Mouse (Mus musculus): Measurements from ENCODE around the gene Olfr875. TPM values are rescaled to one million over a fixed set of nuclear protein-coding genes. Genes with fewer than 3 reads are reported as not detected.

Olfr875 gene
- total RNA-seq (2017), result not detected in 2 replicates

- ATAC-seq (replicated peaks in 1 of 2; ENCODE audit: insufficient read depth in 1 of 2, low FRiP score in 2 of 2, low TSS enrichment in 1 of 2, low read depth in 1 of 2, poor library complexity in 2 of 2, severe bottlenecking in 2 of 2), result no peak
Measured at GRCm38 (mm10) chr9:37771759-37772158, at the start of gene Olfr875. TSS of gene Olfr875 (plus strand) at chr9:37771857.

GRCm38 (mm10) chr9:37734310-37734709 lies 37.3 kb upstream of the Olfr875 start:
- ATAC-seq (replicated peaks in 1 of 2; ENCODE audit: insufficient read depth in 1 of 2, low FRiP score in 2 of 2, low TSS enrichment in 1 of 2, low read depth in 1 of 2, poor library complexity in 2 of 2, severe bottlenecking in 2 of 2), result no peak

DNA sequence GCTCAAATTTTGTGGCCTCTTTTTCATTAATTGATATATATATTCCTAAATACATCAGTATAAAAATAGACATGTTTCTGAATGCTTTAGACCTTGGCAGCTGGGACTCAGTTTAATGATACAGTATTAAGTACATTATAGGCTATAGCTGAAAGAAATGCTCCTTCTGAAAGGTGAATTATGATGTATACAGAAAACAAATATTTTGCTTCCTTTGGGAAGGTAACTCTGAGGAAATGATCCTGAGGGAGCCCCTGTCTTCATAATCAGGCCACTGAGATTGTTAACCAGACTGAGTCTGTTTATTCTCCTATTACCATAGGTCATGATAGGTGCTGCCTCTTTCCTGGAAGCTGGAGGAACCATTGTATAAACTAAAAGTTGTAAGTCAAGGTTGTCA lies 26.9 kb upstream of the Olfr875 start, which contains the start of gene Olfr874:
TSS of gene Olfr874 (plus strand) at position 301 of the 400 bp plus-strand sequence.
- ATAC-seq (replicated peaks in 1 of 2; ENCODE audit: insufficient read depth in 1 of 2, low FRiP score in 2 of 2, low TSS enrichment in 1 of 2, low read depth in 1 of 2, poor library complexity in 2 of 2, severe bottlenecking in 2 of 2), result no peak

GRCm38 (mm10) chr9:37750319-37751075 lies 21.2 kb upstream of the Olfr875 start:
- ATAC-seq (replicated peaks in 1 of 2; ENCODE audit: insufficient read depth in 1 of 2, low FRiP score in 2 of 2, low TSS enrichment in 1 of 2, low read depth in 1 of 2, poor library complexity in 2 of 2, severe bottlenecking in 2 of 2), result no peak

DNA sequence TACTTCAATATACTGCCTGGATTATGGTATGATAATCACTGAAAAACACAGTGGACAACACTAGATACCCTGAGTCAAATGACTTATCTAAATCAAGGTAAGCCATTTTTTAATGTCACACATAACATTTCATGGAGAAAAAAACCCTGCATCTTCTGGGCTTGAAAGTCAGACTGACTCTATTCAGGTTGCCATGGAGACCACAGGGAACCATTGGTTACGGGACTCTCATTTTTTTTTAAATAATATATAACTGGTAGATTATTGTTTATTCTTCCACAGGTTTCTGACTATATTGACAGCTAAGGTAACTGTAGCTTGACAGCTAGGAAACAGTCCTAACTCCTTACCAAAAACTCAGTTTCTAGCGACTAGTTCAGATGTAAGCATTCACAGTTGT lies 20.2 kb upstream of the Olfr875 start:
- ATAC-seq (replicated peaks in 1 of 2; ENCODE audit: insufficient read depth in 1 of 2, low FRiP score in 2 of 2, low TSS enrichment in 1 of 2, low read depth in 1 of 2, poor library complexity in 2 of 2, severe bottlenecking in 2 of 2), result no peak

DNA sequence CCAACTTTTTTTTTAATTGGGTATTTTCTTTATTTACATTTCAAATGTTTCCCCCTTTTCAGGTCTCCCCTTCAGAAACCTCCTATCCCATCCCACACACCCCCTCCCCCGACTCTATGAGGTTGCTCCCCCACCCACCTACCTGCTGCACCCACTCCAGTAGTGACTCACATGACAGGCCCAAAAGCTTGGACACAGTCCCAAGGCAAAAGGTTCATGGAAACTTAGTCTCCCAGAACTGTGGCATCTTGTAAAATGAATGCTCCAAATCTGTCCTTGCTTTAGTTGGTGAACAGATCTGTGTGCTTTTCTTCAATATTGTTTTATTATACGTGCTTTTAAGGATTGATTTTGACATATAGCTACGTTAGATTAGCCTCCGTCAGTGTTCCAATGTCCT lies 19.7 kb upstream of the Olfr875 start:
- ATAC-seq (replicated peaks in 1 of 2; ENCODE audit: insufficient read depth in 1 of 2, low FRiP score in 2 of 2, low TSS enrichment in 1 of 2, low read depth in 1 of 2, poor library complexity in 2 of 2, severe bottlenecking in 2 of 2), result no peak

DNA sequence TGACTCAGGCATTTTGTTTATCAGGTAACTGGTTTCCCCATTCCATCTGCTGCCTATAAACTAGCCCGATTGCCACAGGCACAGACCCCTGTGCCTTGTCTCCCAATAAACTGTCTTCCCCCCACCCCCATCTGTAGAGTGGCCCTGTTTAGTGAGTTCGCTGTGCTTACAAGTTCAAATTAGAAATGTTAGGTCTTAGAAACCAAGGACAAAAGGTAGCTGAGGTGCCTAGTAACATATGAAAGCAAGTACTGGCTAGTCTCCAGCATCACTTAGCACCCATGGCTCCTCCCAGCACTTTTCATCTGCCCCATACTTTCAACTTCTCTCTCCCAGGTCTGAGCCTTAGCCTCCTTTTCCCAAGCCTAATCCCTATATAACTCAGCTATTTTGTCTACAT lies 9.9 kb upstream of the Olfr875 start:
- no peak for ATAC-seq (replicated peaks in 1 of 2; ENCODE audit: insufficient read depth in 1 of 2, low FRiP score in 2 of 2, low TSS enrichment in 1 of 2, low read depth in 1 of 2, poor library complexity in 2 of 2, severe bottlenecking in 2 of 2)

DNA sequence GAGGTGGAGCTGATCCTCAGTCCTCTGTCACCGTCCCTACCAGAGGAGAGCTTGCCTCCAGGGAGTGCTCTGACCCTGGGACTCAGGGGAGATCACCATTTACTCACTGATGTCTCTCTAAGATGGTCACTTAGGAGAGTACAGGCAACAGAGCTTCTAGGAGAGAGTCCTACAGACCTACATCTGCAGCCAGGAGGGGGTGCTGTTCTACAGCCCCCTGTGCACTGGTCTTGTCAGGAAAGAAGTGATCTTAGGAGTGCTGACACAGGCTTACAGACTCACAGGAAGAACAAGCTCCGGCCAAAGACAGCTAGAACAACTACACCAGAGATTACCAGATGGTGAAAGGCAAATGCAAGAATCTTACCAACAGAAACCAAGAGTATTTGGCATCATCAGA lies 9.1 kb upstream of the Olfr875 start:
- peak; percentile 53 to 58; a peak in 2 of 4 replicates for ATAC-seq (replicated peaks in 1 of 2; ENCODE audit: insufficient read depth in 1 of 2, low FRiP score in 2 of 2, low TSS enrichment in 1 of 2, low read depth in 1 of 2, poor library complexity in 2 of 2, severe bottlenecking in 2 of 2)

GRCm38 (mm10) chr9:37770661-37771060 lies 996 bp upstream of the Olfr875 start:
- ATAC-seq (replicated peaks in 1 of 2; ENCODE audit: insufficient read depth in 1 of 2, low FRiP score in 2 of 2, low TSS enrichment in 1 of 2, low read depth in 1 of 2, poor library complexity in 2 of 2, severe bottlenecking in 2 of 2), result no peak

- peak in 1 of 2 experiments; percentile 42; a peak in 1 of 4 replicates for ATAC-seq (replicated peaks in 1 of 2; ENCODE audit: insufficient read depth in 1 of 2, low FRiP score in 2 of 2, low TSS enrichment in 1 of 2, low read depth in 1 of 2, poor library complexity in 2 of 2, severe bottlenecking in 2 of 2)
Measured at GRCm38 (mm10) chr9:37782766-37783260, 11.2 kb downstream of the Olfr875 start.

DNA sequence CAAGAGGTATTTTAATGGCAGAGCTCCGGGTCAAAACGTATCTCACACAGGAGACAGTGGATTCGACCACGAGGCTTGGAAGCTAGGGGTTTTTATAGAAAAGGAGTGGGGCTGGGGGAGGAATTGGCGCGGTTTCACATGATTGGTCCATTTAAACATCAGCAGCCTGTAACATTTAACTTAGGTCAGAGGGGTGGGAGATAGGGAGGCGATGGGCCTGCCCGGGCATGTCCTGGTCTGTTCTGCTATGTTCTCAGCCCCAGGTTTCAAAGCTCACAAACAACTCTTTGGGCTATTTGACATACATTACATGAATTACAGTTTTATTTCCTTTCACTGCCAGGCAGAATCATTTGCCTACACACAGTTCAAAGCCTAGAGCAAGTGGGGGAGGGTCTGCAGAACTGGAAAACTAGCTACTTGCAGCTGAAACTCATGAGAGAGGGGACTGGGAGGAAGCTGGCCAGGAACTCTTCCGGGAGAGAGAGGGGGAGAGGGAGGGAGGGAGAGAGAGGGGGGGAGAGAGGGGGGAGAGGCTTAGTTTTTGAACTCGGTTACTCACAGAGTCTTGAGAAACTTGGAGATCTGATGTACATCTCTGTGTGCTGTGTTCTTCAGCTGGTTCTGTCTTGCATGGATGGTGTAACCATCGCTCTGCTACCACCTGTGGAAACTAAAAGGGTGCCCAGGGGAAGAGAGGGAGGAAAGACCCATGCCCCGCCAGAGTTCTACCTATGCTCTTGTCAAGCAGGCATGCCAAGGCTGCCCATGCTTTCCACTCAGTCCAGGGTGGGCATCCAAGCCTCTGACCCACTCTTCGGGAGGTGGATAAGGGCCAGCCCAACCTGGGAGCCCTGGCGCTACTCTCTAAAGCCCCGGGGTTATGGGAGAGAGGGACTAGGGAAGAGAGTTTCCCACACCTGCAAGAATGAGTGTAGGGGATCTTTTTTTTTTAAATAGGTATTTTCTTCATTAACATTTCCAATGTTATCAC lies 12.0 kb downstream of the Olfr875 start:
- peak in 1 of 2 experiments; percentile 37; a peak in 1 of 4 replicates for ATAC-seq (replicated peaks in 1 of 2; ENCODE audit: insufficient read depth in 1 of 2, low FRiP score in 2 of 2, low TSS enrichment in 1 of 2, low read depth in 1 of 2, poor library complexity in 2 of 2, severe bottlenecking in 2 of 2)

- no peak for ATAC-seq (replicated peaks in 1 of 2; ENCODE audit: insufficient read depth in 1 of 2, low FRiP score in 2 of 2, low TSS enrichment in 1 of 2, low read depth in 1 of 2, poor library complexity in 2 of 2, severe bottlenecking in 2 of 2)
Measured at GRCm38 (mm10) chr9:37786411-37786810, 14.8 kb downstream of the Olfr875 start.

- ATAC-seq (replicated peaks in 1 of 2; ENCODE audit: insufficient read depth in 1 of 2, low FRiP score in 2 of 2, low TSS enrichment in 1 of 2, low read depth in 1 of 2, poor library complexity in 2 of 2, severe bottlenecking in 2 of 2), result no peak
Measured at GRCm38 (mm10) chr9:37802055-37802454, 30.4 kb downstream of the Olfr875 start.

DNA sequence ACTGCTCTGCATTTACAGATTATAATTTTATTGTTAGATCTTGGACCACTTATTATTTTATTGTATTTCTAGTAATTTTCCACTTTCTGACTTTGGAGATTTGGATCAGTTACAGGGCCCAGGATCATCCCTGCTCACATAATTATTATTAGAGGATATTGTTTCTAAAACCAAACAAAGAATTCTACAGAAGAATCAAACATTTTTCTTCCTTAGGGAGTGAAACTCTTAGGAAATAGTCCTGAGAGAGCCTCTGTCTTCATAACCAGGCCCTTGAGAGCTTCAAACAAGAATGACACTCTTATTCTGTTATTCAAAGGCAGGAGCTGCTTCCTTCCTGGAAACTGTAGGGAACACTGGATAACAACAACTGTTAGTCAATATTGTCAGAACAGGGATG lies 31.1 kb downstream of the Olfr875 start, which contains the start of gene Olfr876:
TSS of gene Olfr876 (plus strand) at position 301 of the 400 bp plus-strand sequence.
- ATAC-seq (replicated peaks in 1 of 2; ENCODE audit: insufficient read depth in 1 of 2, low FRiP score in 2 of 2, low TSS enrichment in 1 of 2, low read depth in 1 of 2, poor library complexity in 2 of 2, severe bottlenecking in 2 of 2), result no peak

DNA sequence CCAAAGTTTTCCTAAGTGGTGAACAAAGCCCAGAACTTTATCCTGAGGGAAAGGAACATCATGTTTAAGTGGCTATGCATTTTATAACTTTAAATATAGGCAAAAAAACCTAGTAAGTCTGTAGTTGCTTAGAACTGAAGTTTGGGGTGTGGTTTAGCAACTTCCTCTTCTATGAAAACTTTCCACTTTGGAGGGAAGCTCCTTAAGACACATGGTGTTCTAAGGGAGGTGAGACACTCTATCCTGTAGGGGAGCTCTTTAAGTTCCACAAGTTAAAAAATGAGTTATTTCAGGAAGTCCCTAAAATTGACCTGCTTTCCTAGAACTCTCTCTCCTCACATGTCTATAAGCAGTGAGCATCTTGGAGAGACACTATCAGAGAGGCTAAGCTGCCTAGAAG lies 35.6 kb downstream of the Olfr875 start:
- ATAC-seq (replicated peaks in 1 of 2; ENCODE audit: insufficient read depth in 1 of 2, low FRiP score in 2 of 2, low TSS enrichment in 1 of 2, low read depth in 1 of 2, poor library complexity in 2 of 2, severe bottlenecking in 2 of 2), result peak; percentile 81 to 88; a peak in 3 of 4 replicates

- peak; percentile 43 to 50; a peak in 2 of 4 replicates for ATAC-seq (replicated peaks in 1 of 2; ENCODE audit: insufficient read depth in 1 of 2, low FRiP score in 2 of 2, low TSS enrichment in 1 of 2, low read depth in 1 of 2, poor library complexity in 2 of 2, severe bottlenecking in 2 of 2)
Measured at GRCm38 (mm10) chr9:37808456-37808855, 36.8 kb downstream of the Olfr875 start.

DNA sequence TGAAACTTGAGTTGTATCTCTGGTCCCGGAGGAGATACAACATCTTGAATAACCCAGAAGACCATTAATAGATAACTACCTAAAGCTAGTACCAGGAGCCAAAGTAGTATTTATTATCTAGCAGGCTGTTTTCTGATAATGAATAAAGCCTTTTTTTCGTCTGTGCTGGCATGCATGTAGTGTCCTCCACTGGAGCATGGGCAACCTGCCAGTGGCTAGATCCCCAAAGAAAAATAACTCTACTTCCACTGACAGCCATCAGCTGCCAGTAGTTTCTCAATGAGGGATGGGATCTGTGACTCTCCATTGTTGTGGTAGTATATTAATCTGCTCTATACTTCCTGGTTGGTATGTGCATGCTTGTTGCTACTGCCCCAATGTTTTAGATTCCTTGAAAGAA lies 37.3 kb downstream of the Olfr875 start:
- ATAC-seq (replicated peaks in 1 of 2; ENCODE audit: insufficient read depth in 1 of 2, low FRiP score in 2 of 2, low TSS enrichment in 1 of 2, low read depth in 1 of 2, poor library complexity in 2 of 2, severe bottlenecking in 2 of 2), result peak in 1 of 2 experiments; percentile 19; a peak in 1 of 4 replicates

GRCm38 (mm10) chr9:37814696-37815095 lies 43.0 kb downstream of the Olfr875 start:
- no peak for ATAC-seq (replicated peaks in 1 of 2; ENCODE audit: insufficient read depth in 1 of 2, low FRiP score in 2 of 2, low TSS enrichment in 1 of 2, low read depth in 1 of 2, poor library complexity in 2 of 2, severe bottlenecking in 2 of 2)
